Mouse (Mus musculus) bone marrow, adult 2 months (tissue): Measurements from ENCODE around the gene S100a11.

Source experiments
- CTCF ChIP-seq: fragments of 200-500 bp; IDR thresholded peaks from 2 replicates; pipeline ENCODE4 v1.5.1; 2011; ENCODE audit warnings: low read length, control low read depth; ENCODE audit not compliant: control insufficient read depth, insufficient read depth
- POLR2A ChIP-seq: fragments of 200-500 bp; IDR thresholded peaks from 2 replicates; pipeline ENCODE4 v1.6.1; 2011; ENCODE audit warnings: low read depth, mild to moderate bottlenecking, control low read depth, low read length, borderline replicate concordance; ENCODE audit not compliant: control insufficient read depth

DNA sequence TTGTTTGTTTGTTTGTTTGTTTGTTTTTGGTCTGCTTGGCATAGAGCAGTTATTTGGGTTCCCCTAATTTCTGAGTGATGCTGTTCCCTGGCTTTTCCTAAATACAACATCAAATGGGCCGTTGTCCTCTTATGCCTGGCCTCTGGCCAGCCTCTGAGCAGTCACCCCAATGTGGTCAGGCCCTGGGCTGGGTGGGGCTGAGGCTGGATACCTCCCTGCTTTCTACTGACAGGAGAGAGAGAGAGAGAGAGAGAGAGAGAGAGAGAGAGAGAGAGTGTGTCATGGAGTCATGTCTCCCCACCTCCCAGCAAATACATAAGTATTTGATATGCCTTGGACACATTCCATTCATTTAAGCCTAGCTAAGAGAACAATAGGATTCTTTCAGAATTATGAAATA lies 36.3 kb downstream of the S100a11 start:
- TF ChIP-seq POLR2A (no peak), CTCF (no peak)
